In genomic region chr2:65981965-65982364, GRCm38 (mm10) we compare ENCODE assay signal across 14 mouse cellular contexts.
DNase-seq lines count a peak whose midpoint lies in the region; ATAC-seq and TF ChIP-seq lines count a peak whose summit lies in the region.
"Had no signal": no experiment of that assay in that cellular context is flagged by ENCODE, and none has a peak within 500 bp of the region (broad histone marks: within the 10 kb centered on the region; RNA-seq: fewer than 3 reads in every experiment).

No protein-coding gene starts in this region.

- no peaks in the 10 kb centered on the region for H3K9me3 ChIP-seq in forebrain, embryonic 11.5 days (ENCODE audit: control insufficient read depth, low read length)
- no peaks in the 10 kb centered on the region for H3K9me3 ChIP-seq in forebrain, embryonic 10.5 days
- H3K9me3 ChIP-seq in neural tube, embryonic 11.5 days (ENCODE audit: control insufficient read depth, low read length): no peaks in the 10 kb centered on the region
- no peaks in the 10 kb centered on the region for H3K9me3 ChIP-seq in neural tube, embryonic 15.5 days (replicated peaks)
- no peaks in the 10 kb centered on the region for H3K9me3 ChIP-seq in neural tube, embryonic 13.5 days
- H3K9me3 ChIP-seq: embryonic facial prominence, embryonic 15.5 days; heart, embryonic 13.5 days; stomach, embryonic 15.5 days had no signal

- no peak overlapping the region for H3K27ac ChIP-seq in forebrain, embryonic 11.5 days (ENCODE audit: low read depth, low read length)
- no peak overlapping the region for H3K27ac ChIP-seq in forebrain, embryonic 10.5 days
- H3K27ac ChIP-seq in neural tube, embryonic 11.5 days (ENCODE audit: low read depth, low read length): peak overlapping the region; percentile 54; the same call in 1 of the 2 replicates
- no peak overlapping the region; the same call in 1 of the 2 replicates for H3K27ac ChIP-seq in neural tube, embryonic 15.5 days (replicated peaks)
- peak overlapping the region; percentile 68 for H3K27ac ChIP-seq in neural tube, embryonic 13.5 days (replicated peaks)
- no peak overlapping the region for H3K27ac ChIP-seq in thymus, adult 2 months (ENCODE audit: control insufficient read depth, insufficient read depth, low read length)
- H3K27ac ChIP-seq: embryonic facial prominence, embryonic 15.5 days; heart, embryonic 13.5 days; stomach, embryonic 15.5 days had no signal

- H3K4me3 ChIP-seq in forebrain, embryonic 11.5 days (ENCODE audit: low read depth, low read length): no peak overlapping the region
- H3K4me3 ChIP-seq in forebrain, embryonic 10.5 days: no peak overlapping the region
- no peak overlapping the region for H3K4me3 ChIP-seq in neural tube, embryonic 11.5 days (ENCODE audit: low read depth, low read length)
- H3K4me3 ChIP-seq in neural tube, embryonic 15.5 days (replicated peaks): no peak overlapping the region
- no peak overlapping the region for H3K4me3 ChIP-seq in neural tube, embryonic 13.5 days
- no peak overlapping the region for H3K4me3 ChIP-seq in thymus, adult 2 months (ENCODE audit: control insufficient read depth, insufficient read depth, low read length)
- H3K4me3 ChIP-seq: embryonic facial prominence, embryonic 15.5 days; heart, embryonic 13.5 days; stomach, embryonic 15.5 days had no signal

- no peak for DNase-seq in forebrain, embryonic 11.5 days (ENCODE audit: low spot score)
- DNase-seq in forebrain, embryonic 10.5 days (ENCODE audit: extremely low spot score, low spot score): no peak
- no peak for DNase-seq in neural tube, embryonic 11.5 days (ENCODE audit: low spot score)
- peak; percentile 49 to 64 for DNase-seq in lung, adult 18-20 months
- no peak for DNase-seq in thymus, adult 2 months
- DNase-seq in natural killer cell, adult 2 months (ENCODE audit: low spot score in 2 of 2): no peak
- DNase-seq: cerebellum, adult 2 months; kidney, postnatal 4 days; right cerebral cortex, postnatal 14 days had no signal

- no peak overlapping the region for H3K9ac ChIP-seq in forebrain, embryonic 11.5 days (ENCODE audit: low read length)
- no peak overlapping the region for H3K9ac ChIP-seq in neural tube, embryonic 11.5 days (ENCODE audit: low read length)
- no peak overlapping the region for H3K9ac ChIP-seq in neural tube, embryonic 15.5 days (replicated peaks)
- no peak overlapping the region for H3K9ac ChIP-seq in neural tube, embryonic 13.5 days
- H3K9ac ChIP-seq: embryonic facial prominence, embryonic 15.5 days; heart, embryonic 13.5 days; stomach, embryonic 15.5 days had no signal

- peak; percentile 25; the same call in 1 of the 2 replicates for ATAC-seq in forebrain, embryonic 11.5 days (replicated peaks; ENCODE audit: low FRiP score)
- ATAC-seq in neural tube, embryonic 11.5 days (ENCODE audit: insufficient read depth, low FRiP score, low TSS enrichment): peak; percentile 51; the same call in 1 of the 2 replicates
- ATAC-seq in neural tube, embryonic 15.5 days (ENCODE audit: low FRiP score): no peak
- peak; percentile 33; the same call in 1 of the 2 replicates for ATAC-seq in neural tube, embryonic 13.5 days (ENCODE audit: low read depth)

- TF ChIP-seq CTCF in thymus, adult 2 months (IDR thresholded peaks at IDR 0.05; ENCODE audit: borderline replicate concordance, control insufficient read depth, extremely low read depth, insufficient read depth, low read length, poor library complexity): no peak

- H3K27me3 ChIP-seq in forebrain, embryonic 11.5 days (ENCODE audit: control insufficient read depth, insufficient read depth, low read length): no peaks in the 10 kb centered on the region
- H3K27me3 ChIP-seq in forebrain, embryonic 10.5 days (ENCODE audit: poor library complexity, severe bottlenecking): no peaks in the 10 kb centered on the region
- no peaks in the 10 kb centered on the region for H3K27me3 ChIP-seq in neural tube, embryonic 11.5 days (ENCODE audit: control insufficient read depth, insufficient read depth, low read length)
- H3K27me3 ChIP-seq in neural tube, embryonic 15.5 days (replicated peaks): no peaks in the 10 kb centered on the region
- H3K27me3 ChIP-seq in neural tube, embryonic 13.5 days: no peaks in the 10 kb centered on the region
- H3K27me3 ChIP-seq in thymus, adult 2 months (ENCODE audit: control insufficient read depth, insufficient read depth, low read length): no peaks in the 10 kb centered on the region
- H3K27me3 ChIP-seq: embryonic facial prominence, embryonic 15.5 days; stomach, embryonic 15.5 days had no signal

- no peaks in the 10 kb centered on the region; the same call in 1 of the 2 replicates for H3K4me1 ChIP-seq in forebrain, embryonic 11.5 days (replicated peaks; ENCODE audit: control insufficient read depth, insufficient read depth, low read length)
- H3K4me1 ChIP-seq in forebrain, embryonic 10.5 days: peaks cover 21% of the 10 kb centered on the region
- peaks cover 9% of the 10 kb centered on the region; the same call in 1 of the 2 replicates for H3K4me1 ChIP-seq in neural tube, embryonic 11.5 days (ENCODE audit: control insufficient read depth, insufficient read depth, low read length)
- H3K4me1 ChIP-seq in neural tube, embryonic 15.5 days: peaks cover 28% of the 10 kb centered on the region
- H3K4me1 ChIP-seq in neural tube, embryonic 13.5 days (replicated peaks): peaks cover 41% of the 10 kb centered on the region
- no peaks in the 10 kb centered on the region for H3K4me1 ChIP-seq in thymus, adult 2 months (replicated peaks; ENCODE audit: control insufficient read depth, insufficient read depth, low read length)
- H3K4me1 ChIP-seq: stomach, embryonic 15.5 days had no signal

- 69% methylated on average over 4 of the region's 4 CpGs for WGBS in forebrain, embryonic 11.5 days
- WGBS in forebrain, embryonic 10.5 days: 74% methylated on average over 4 of the region's 4 CpGs
- WGBS in neural tube, embryonic 11.5 days: 47% methylated on average over 4 of the region's 4 CpGs
- WGBS in neural tube, embryonic 15.5 days: 36% methylated on average over 4 of the region's 4 CpGs
- WGBS in neural tube, embryonic 13.5 days: 35% methylated on average over 4 of the region's 4 CpGs
- 88% methylated on average over 4 of the region's 4 CpGs for WGBS in thymus, adult 2 months

- no peak overlapping the region for H3K4me2 ChIP-seq in forebrain, embryonic 11.5 days (ENCODE audit: low read depth, low read length, severe bottlenecking)
- H3K4me2 ChIP-seq in neural tube, embryonic 11.5 days (ENCODE audit: low read depth): no peak overlapping the region
- H3K4me2 ChIP-seq in neural tube, embryonic 15.5 days: no peak overlapping the region
- H3K4me2 ChIP-seq in neural tube, embryonic 13.5 days: no peak overlapping the region
- H3K4me2 ChIP-seq: embryonic facial prominence, embryonic 15.5 days; heart, embryonic 13.5 days; stomach, embryonic 15.5 days had no signal

- H3K36me3 ChIP-seq in forebrain, embryonic 11.5 days (ENCODE audit: control insufficient read depth, insufficient read depth, low read length): no peaks in the 10 kb centered on the region
- no peaks in the 10 kb centered on the region for H3K36me3 ChIP-seq in forebrain, embryonic 10.5 days (replicated peaks)
- H3K36me3 ChIP-seq in neural tube, embryonic 11.5 days (ENCODE audit: control insufficient read depth, insufficient read depth, low read length): no peaks in the 10 kb centered on the region
- H3K36me3 ChIP-seq in neural tube, embryonic 15.5 days: no peaks in the 10 kb centered on the region
- H3K36me3 ChIP-seq in neural tube, embryonic 13.5 days: no peaks in the 10 kb centered on the region
- no peaks in the 10 kb centered on the region for H3K36me3 ChIP-seq in thymus, adult 2 months (ENCODE audit: control insufficient read depth, insufficient read depth, low read length)
- H3K36me3 ChIP-seq: embryonic facial prominence, embryonic 15.5 days; heart, embryonic 13.5 days; stomach, embryonic 15.5 days had no signal

- no peak for TF ChIP-seq POLR2A in thymus, adult 2 months (IDR thresholded peaks at IDR 0.05; ENCODE audit: control insufficient read depth, extremely low read depth, insufficient read depth, low read length, poor library complexity)

Comparison
In these comparisons a context has a peak if more than half of its experiments do, and no peak if none do; other contexts are left out.
1. H3K27ac ChIP-seq: peak in neural tube, embryonic 11.5 days (single experiment) and neural tube, embryonic 13.5 days (single experiment); none in forebrain, embryonic 11.5 days (single experiment), forebrain, embryonic 10.5 days (single experiment), neural tube, embryonic 15.5 days (single experiment) and thymus, adult 2 months (single experiment).
2. DNase-seq: peak in lung, adult 18-20 months (2 of 2); none in forebrain, embryonic 11.5 days (single experiment), forebrain, embryonic 10.5 days (single experiment), neural tube, embryonic 11.5 days (single experiment), thymus, adult 2 months (single experiment) and natural killer cell, adult 2 months (0 of 2).